Mouse (Mus musculus) C2C12 (cell line): ENCODE data around the gene Adcy7. TPM values are rescaled to one million over a fixed set of nuclear protein-coding genes. Genes with fewer than 3 reads are reported as not detected.

Source experiments
- H3K27me3 ChIP-seq: one replicate; pipeline ENCODE4 v1.6.1; 2011; ENCODE audit not compliant: control insufficient read depth, insufficient read depth, insufficient read length
- H3K36me3 ChIP-seq: one replicate; pipeline ENCODE4 v1.6.1; 2011; ENCODE audit not compliant: control insufficient read depth, insufficient read depth
- H3K4me3 ChIP-seq: one replicate; pipeline ENCODE4 v1.5.1; 2011; ENCODE audit warnings: mild to moderate bottlenecking, control low read depth; ENCODE audit not compliant: poor library complexity, insufficient read depth, severe bottlenecking
- H3K79me2 ChIP-seq: one replicate; pipeline ENCODE4 v1.6.1; 2011; ENCODE audit not compliant: control insufficient read depth, insufficient read depth
- H3K79me3 ChIP-seq: one replicate; pipeline ENCODE4 v1.6.1; 2011; ENCODE audit warnings: low read depth, control low read depth
- H3ac ChIP-seq: one replicate; pipeline ENCODE3; 2011; ENCODE audit warnings: low read depth; ENCODE audit not compliant: control insufficient read depth, insufficient read length
- CEBPB ChIP-seq: IDR thresholded peaks from one replicate; pipeline ENCODE4 v1.6.1; 2011; ENCODE audit warnings: low read depth, mild to moderate bottlenecking, control low read depth, moderate library complexity
- CTCF ChIP-seq: IDR thresholded peaks from one replicate; pipeline ENCODE4 v1.5.1; 2011; ENCODE audit not compliant: control insufficient read depth, insufficient read depth, insufficient read length
- FOSL1 ChIP-seq: IDR thresholded peaks from one replicate; pipeline ENCODE4 v1.8.0; 2011; ENCODE audit warnings: mild to moderate bottlenecking, low read length; ENCODE audit not compliant: poor library complexity, insufficient read depth, severe bottlenecking
- MAX ChIP-seq: IDR thresholded peaks from one replicate; pipeline ENCODE4 v1.6.1; 2011; ENCODE audit warnings: mild to moderate bottlenecking, control low read depth
- MYOD1 ChIP-seq: IDR thresholded peaks from one replicate; pipeline ENCODE4 v1.6.1; 2011; ENCODE audit warnings: low read depth; ENCODE audit not compliant: control insufficient read depth, insufficient read length
- MYOG ChIP-seq: IDR thresholded peaks from one replicate; pipeline ENCODE4 v1.6.1; 2011; ENCODE audit not compliant: control insufficient read depth, insufficient read length; ENCODE audit errors: extremely low read depth
- USF1 ChIP-seq: IDR thresholded peaks from one replicate; pipeline ENCODE4 v1.6.1; 2011; ENCODE audit warnings: low read depth, mild to moderate bottlenecking, control low read depth, moderate library complexity
- polyA plus RNA-seq: library from polyadenylated mRNA; unstranded; fragments of >200 nt; fragmentation: generic; extraction: Trizol; gene quantifications from one replicate; pipeline ENCODE4 v1.2.1, GENCODE M21; 2012; ENCODE audit warnings: missing spikeins

The Adcy7 gene
- polyA plus RNA-seq, 1 experiment: 66.9 TPM

DNA sequence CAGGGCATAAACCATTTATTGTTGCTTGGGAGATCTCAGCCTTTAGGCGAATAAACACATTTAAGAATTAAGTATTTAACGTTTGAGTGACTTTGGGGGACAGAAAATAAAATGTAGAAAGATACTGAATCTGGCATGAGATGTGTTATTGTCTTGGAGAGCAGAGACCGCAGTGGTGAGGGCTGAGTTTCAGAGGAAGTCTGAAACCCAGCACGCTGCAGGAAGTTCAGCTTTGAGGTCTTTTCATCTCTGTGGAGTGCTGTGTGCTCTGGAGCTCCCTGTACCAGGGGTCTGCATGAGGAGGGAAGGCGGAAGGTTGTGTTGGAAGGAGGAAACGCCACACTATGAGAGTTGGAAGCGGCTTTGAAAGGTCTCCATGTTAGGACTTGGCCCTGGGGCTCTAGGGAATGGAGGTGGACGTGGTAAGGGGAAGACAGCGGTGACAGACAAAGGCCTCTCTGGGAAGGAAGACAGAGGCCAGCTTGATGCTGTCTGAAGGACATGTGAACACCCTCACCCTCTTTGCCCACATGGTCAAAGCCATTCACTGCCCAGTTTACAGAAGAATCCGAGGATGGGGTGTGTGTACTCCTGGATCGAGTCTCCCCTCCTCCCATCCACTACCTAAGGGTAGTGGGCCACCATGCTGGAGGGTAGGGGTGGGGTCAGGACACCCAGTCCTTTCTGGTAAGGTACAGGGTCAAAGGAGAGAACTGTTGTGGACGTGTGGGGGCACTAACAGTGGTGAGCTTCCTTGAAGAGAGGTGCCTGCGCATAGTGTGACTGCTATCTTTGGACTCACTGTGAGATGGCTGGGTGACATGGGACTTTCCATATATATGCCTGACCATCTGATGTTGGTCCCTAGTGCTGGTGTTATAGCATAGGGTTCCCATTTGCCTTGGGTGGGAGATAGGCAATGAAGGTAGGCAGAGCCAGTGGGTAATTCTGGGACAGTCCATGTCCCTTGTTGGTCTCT, 18.4 kb downstream of the Adcy7 start:
- Histone ChIP-seq H3K79me2 (peaks cover 100% of the 10 kb centered on the region), H3K79me3 (peaks cover 83% of the 10 kb centered on the region), H3ac (no peak overlapping the region), H3K27me3 (no peaks in the 10 kb centered on the region), H3K4me3 (no peak overlapping the region), H3K36me3 (peaks cover 45% of the 10 kb centered on the region)
- no peak for TF ChIP-seq FOSL1
- no peak for TF ChIP-seq USF1
- no peak for TF ChIP-seq CEBPB
- no peak for TF ChIP-seq MAX
- TF ChIP-seq MYOD1: no peak
- no peak for TF ChIP-seq CTCF
- TF ChIP-seq MYOG: no peak

DNA sequence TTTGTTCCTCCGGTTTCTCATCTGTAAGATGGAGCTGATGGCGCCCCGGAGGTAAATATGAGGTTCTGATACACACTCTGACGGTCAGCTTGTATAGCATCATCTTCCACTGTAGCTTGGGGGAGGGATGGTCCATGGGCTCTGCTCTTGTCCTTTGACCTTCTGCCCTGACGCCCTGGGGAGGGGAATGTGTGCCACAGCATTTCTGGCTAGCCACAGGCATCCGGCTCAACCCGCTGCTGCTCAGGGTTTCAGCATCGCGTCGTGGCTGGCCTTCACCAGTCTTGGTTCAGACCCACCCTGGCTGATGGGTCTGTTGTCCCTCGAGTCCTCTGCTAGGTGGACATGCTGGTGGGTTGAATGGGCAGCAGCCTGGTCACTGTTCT, 19.1 kb downstream of the Adcy7 start:
- Histone ChIP-seq H3K79me2 (peaks cover 100% of the 10 kb centered on the region), H3K36me3 (peaks cover 48% of the 10 kb centered on the region), H3K4me3 (no peak overlapping the region), H3ac (no peak overlapping the region), H3K79me3 (peaks cover 77% of the 10 kb centered on the region), H3K27me3 (no peaks in the 10 kb centered on the region)
- TF ChIP-seq MYOD1 (no peak), FOSL1 (no peak), MYOG (no peak), CEBPB (no peak), MAX (no peak), CTCF (no peak)

DNA sequence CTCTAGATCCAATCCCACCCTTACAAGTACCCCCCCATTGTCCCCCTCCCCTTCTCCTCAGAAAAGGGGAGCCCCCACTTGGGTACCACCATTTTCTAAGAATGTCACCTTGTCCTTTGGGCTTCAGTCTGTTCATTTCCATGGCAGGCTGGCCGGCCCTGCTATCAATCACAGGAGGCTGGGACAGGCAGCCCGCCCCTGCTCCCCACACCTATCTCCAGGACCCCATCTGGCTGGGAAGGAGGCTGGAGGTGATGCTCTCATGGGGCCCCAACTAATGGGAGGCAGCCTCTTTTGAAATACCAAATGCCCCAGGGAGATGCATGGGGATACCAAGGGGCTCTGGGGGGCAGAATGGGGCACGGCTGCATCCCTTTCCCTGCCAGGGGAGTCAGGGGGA, 20.7 kb downstream of the Adcy7 start:
- no peak for TF ChIP-seq MYOG
- no peak for TF ChIP-seq USF1
- no peak for TF ChIP-seq MYOD1
- TF ChIP-seq FOSL1: no peak
- no peak for TF ChIP-seq CEBPB
- no peak for TF ChIP-seq MAX
- no peak for TF ChIP-seq CTCF
- Histone ChIP-seq H3K79me3 (peaks cover 68% of the 10 kb centered on the region), H3K27me3 (no peaks in the 10 kb centered on the region), H3K4me3 (no peak overlapping the region), H3K79me2 (peaks cover 94% of the 10 kb centered on the region), H3ac (no peak overlapping the region), H3K36me3 (peaks cover 61% of the 10 kb centered on the region)

DNA sequence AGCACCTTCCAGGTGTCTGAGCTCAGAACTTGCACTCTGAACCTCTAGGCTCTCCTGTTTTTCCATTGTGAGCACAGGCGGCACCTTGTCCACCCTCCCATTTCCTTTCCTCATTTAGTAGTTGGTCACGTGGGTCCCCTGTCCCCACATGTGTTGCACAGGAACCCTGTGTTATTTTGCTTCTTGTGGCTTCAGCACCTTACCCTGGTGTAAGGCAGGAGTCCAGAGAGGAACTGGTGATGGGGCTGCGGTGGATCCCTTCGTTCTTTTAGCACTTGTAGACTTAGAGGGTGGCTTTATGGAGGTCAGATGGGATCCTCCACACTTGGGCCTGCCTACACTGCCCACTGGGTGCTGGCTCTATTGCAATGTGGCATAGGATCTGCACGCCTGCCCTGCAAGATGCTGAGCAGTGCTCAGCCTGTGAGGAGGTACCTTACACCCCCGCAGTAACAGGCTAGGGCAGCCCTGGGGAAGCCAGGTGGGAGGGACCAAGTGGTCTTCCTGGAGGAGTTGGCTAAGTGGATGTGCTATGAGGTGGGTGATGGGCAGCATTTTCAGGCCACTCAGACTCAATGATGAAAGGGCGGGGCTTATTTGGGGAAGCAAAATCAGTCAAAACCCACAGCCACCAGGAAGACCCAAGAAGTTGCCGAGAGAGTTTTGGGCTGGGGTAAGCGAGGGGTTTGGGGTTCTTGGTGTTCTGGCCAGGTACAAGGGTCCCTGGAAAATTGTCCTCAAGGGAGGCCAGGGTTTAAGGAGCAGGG, 21.6 kb downstream of the Adcy7 start:
- peaks cover 94% of the 10 kb centered on the region for H3K79me2 ChIP-seq
- no peak overlapping the region for H3K4me3 ChIP-seq
- H3K27me3 ChIP-seq: no peaks in the 10 kb centered on the region
- TF ChIP-seq MYOD1 (no peak), MAX (no peak), CTCF (no peak), CEBPB (no peak)
- H3ac ChIP-seq: no peak overlapping the region
- peaks cover 65% of the 10 kb centered on the region for H3K79me3 ChIP-seq
- H3K36me3 ChIP-seq: peaks cover 64% of the 10 kb centered on the region

DNA sequence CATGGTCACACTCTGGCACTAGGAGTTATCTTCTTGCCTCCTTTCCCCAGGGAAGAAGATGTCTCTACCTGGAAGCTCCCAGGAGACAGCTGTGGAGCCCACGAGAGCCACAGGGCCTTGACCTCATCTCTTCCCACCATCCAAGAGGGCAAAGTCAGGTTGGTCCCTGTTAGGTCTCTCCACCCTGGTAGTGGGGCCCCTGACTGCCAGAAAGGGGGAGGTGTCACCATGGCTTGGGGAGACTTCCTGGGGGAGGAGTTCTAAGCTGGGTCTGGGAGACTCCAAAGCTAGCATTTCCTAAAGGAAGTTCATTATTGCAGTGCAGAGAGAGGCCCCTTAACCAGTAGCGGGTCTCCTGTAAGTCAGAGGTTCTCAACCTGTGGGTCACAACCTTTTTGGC, 22.8 kb downstream of the Adcy7 start:
- peaks cover 65% of the 10 kb centered on the region for H3K79me3 ChIP-seq
- H3K4me3 ChIP-seq: no peak overlapping the region
- no peak overlapping the region for H3ac ChIP-seq
- H3K36me3 ChIP-seq: peaks cover 74% of the 10 kb centered on the region
- TF ChIP-seq MAX: no peak
- TF ChIP-seq CEBPB: no peak
- TF ChIP-seq MYOD1: no peak
- TF ChIP-seq FOSL1: no peak
- TF ChIP-seq CTCF: no peak
- TF ChIP-seq MYOG: no peak
- no peak for TF ChIP-seq USF1
- no peaks in the 10 kb centered on the region for H3K27me3 ChIP-seq
- H3K79me2 ChIP-seq: peaks cover 94% of the 10 kb centered on the region
